Mouse (Mus musculus) liver, embryonic 11.5 days (tissue): ENCODE results near the gene Med16. TPM values are rescaled to one million over a fixed set of nuclear protein-coding genes. Genes with fewer than 3 reads are reported as not detected.

Source experiments
- ATAC-seq: fragments of 200-750 bp; cut with Nextera tagmentation; replicated peaks from 2 replicates; pipeline ENCODE4 v1.8.0; 2017; ENCODE audit warnings: moderate number of reproducible peaks, mild to moderate bottlenecking, moderate TSS enrichment, moderate library complexity; ENCODE audit not compliant: low FRiP score
- DNase-seq: peaks from one replicate; pipeline ENCODE4 v3.0.0-alpha.2; 2017; ENCODE audit warnings: low spot score
- H3K27ac ChIP-seq: fragments of 300-500 bp; sonication (generic); 2 replicates; pipeline ENCODE4 v1.5.1; 2014; ENCODE audit warnings: mild to moderate bottlenecking, low read depth, low read length, control low read depth
- H3K27me3 ChIP-seq: fragments of 300-500 bp; sonication (generic); replicated peaks from 2 replicates; pipeline ENCODE4 v1.6.1; 2014; ENCODE audit warnings: low read length, mixed read lengths; ENCODE audit not compliant: control insufficient read depth, insufficient read depth
- H3K36me3 ChIP-seq: fragments of 300-500 bp; sonication (generic); 2 replicates; pipeline ENCODE4 v1.6.1; 2014; ENCODE audit warnings: mild to moderate bottlenecking, low read length, moderate library complexity, mixed read lengths; ENCODE audit not compliant: control insufficient read depth, insufficient read depth
- H3K4me1 ChIP-seq: fragments of 300-500 bp; sonication (generic); replicated peaks from 2 replicates; pipeline ENCODE4 v1.6.1; 2014; ENCODE audit warnings: low read length, mixed read lengths; ENCODE audit not compliant: control insufficient read depth, insufficient read depth
- H3K4me2 ChIP-seq: fragments of 300-500 bp; sonication (generic); 2 replicates; pipeline ENCODE4 v1.6.1; 2014; ENCODE audit warnings: mild to moderate bottlenecking, control low read depth, moderate library complexity
- H3K4me3 ChIP-seq: fragments of 300-500 bp; sonication (generic); 2 replicates; pipeline ENCODE4 v1.5.1; 2014; ENCODE audit warnings: low read depth, low read length, control low read depth
- H3K9ac ChIP-seq: fragments of 300-500 bp; sonication (generic); 2 replicates; pipeline ENCODE4 v1.6.1; 2014; ENCODE audit warnings: low read depth, low read length, control low read depth
- H3K9me3 ChIP-seq: fragments of 300-500 bp; sonication (generic); 2 replicates; pipeline ENCODE4 v1.6.1; 2016; ENCODE audit warnings: low read length, inconsistent platforms, mixed read lengths; ENCODE audit not compliant: control insufficient read depth
- WGBS: fragments of 180-500 bp; shearing (Covaris S2); extraction: QIAGEN DNeasy Blood & Tissue Kit; methylation state at CpG from one replicate; pipeline ENCODE4 v1.1.7; 2014; 5-methylcytosine and 5-hydroxymethylcytosine counted together
- polyA plus RNA-seq: library from polyadenylated mRNA; unstranded; fragments of >200 nt; fragmentation: Nextera tagmentation; extraction: Ambion mirVana; gene quantifications from 2 replicates; pipeline ENCODE4 v1.2.1, GENCODE M21; 2014

The Med16 gene
- polyA plus RNA-seq, 1 experiment from 2014 or later = 32.6 TPM

- ATAC-seq = no peak
- Histone ChIP-seq H3K36me3 (peaks cover 25% of the 10 kb centered on the region), H3K27ac (peak overlapping the region; percentile 21; the same call in 1 of the 2 replicates)
These were observed 26.3 kb upstream of the Med16 start for GRCm38 (mm10) chr10:79934794-79935569.

DNA sequence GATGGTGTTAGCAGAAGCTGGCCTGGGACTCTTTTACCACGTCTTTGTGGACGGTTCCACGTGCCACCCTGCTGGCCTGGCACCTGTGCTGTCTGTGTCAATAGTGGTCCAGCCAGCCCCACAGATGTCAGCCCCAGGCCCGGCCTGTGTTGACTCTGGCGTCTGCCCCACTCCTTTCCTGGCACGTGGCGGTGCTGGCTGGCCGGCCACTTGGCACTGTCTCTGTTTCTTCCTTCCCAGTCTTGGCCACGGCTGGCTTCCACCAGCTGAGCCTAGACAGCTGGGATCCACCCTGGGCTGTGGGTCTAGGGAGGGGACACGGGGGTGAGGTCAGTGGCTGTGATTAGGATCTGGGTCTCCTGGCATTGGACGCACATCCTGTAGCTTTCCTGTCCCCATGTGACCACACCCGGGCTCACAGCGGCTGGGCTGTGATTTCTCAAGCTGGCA, 25.6 kb upstream of the Med16 start:
- Histone ChIP-seq H3K27ac (no peak overlapping the region), H3K4me2 (no peak overlapping the region), H3K9me3 (no peaks in the 10 kb centered on the region), H3K4me3 (no peak overlapping the region), H3K27me3 (no peaks in the 10 kb centered on the region), H3K4me1 (peaks cover 76% of the 10 kb centered on the region), H3K9ac (no peak overlapping the region), H3K36me3 (peaks cover 25% of the 10 kb centered on the region)
- ATAC-seq (no peak), DNase-seq (no peak)
- WGBS = 74% methylated on average over 13 of the region's 13 CpGs

More at GRCm38 (mm10) chr10:79934794-79935569, 26.3 kb upstream of the Med16 start:
- no peaks in the 10 kb centered on the region for H3K9me3 ChIP-seq
- H3K9ac ChIP-seq = no peak overlapping the region
- H3K27me3 ChIP-seq = no peaks in the 10 kb centered on the region
- H3K4me3 ChIP-seq = no peak overlapping the region
- H3K4me1 ChIP-seq = peaks cover 76% of the 10 kb centered on the region
- WGBS = 90% methylated on average over 16 of the region's 16 CpGs
- DNase-seq = no peak
- H3K4me2 ChIP-seq = no peak overlapping the region

DNA sequence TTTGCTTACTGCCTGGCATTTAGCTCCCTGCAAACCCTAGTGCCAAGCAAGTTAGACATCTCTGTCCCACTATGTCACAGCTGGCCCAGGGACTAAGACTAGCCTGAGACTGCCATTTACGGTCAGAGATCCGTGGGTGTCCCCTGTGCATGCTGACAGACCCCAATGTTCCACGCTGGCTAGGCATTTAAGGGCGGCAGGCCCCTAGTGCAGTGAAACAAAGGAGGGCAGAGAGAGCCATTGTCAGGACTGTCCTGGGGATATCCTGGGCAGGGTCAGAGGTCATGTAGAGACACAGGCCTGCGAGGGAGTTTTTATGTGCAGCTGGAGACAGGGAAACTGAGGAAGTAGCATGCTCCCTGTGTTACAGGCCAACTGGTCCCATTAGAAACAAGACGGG, 25.1 kb upstream of the Med16 start:
- ATAC-seq (no peak), DNase-seq (no peak)
- 79% methylated on average over 6 of the region's 6 CpGs for WGBS
- peaks cover 25% of the 10 kb centered on the region for H3K36me3 ChIP-seq
- H3K4me3 ChIP-seq = no peak overlapping the region
- H3K9ac ChIP-seq = no peak overlapping the region
- H3K9me3 ChIP-seq = no peaks in the 10 kb centered on the region
- no peaks in the 10 kb centered on the region for H3K27me3 ChIP-seq
- H3K4me2 ChIP-seq = no peak overlapping the region
- peaks cover 77% of the 10 kb centered on the region for H3K4me1 ChIP-seq
- H3K27ac ChIP-seq = no peak overlapping the region

DNA sequence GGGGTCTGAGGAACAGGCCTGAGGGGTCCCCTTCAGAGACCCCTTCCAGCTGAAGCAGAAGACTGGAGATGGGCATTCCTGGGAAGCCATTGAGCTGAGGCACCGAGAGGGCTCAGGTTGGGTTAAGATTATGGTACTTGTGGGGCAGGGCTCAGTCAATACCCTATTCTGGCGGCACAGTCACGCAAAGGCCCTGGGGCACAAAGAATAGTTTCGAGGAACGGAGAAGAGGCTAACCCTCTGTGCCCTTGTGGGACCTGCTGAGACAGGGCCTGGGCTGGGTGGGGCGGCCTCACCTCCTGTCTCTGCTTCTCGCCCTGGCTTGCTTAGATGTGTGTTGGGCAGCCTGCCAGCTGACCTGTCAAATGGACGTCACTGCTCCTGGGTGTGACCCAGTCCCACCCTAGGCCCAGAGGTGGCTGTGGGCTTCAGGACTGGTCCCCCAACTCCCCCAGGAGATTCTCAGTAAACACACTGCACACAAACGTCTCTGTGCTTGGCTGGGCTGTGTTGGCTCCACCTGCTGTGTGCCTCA, 24.5 kb upstream of the Med16 start:
- no peak for ATAC-seq
- Histone ChIP-seq H3K36me3 (peaks cover 23% of the 10 kb centered on the region), H3K27ac (0 out of 2 replicates have a peak overlapping the region, but pooled peaks have one; percentile 39)

DNA sequence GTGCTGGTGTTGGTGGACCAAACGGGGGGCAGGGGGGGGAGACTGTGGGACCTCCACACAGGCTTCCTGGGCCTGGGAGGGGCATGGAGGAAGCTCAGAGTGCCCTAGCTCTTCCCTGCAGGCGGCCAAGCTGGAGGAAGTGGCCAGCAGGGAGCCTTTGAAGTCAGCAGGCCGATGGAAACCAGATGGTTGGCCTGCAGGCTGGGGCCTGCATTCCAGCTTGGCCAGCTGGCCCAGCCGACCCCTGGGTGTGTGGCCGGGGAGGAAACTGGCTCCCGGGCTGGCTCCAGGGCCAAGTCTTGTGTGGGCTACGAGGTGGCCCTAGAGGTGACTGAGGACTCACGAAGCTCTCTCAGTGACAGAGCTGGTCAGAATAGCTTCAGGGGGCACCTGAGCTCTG, 24.0 kb upstream of the Med16 start:
- Histone ChIP-seq H3K4me2 (peak overlapping the region; percentile 31), H3K27ac (0 out of 2 replicates have a peak overlapping the region, but pooled peaks have one; percentile 39), H3K9ac (peak overlapping the region; percentile 35; the same call in 1 of the 2 replicates), H3K4me1 (peaks cover 67% of the 10 kb centered on the region), H3K9me3 (no peaks in the 10 kb centered on the region), H3K27me3 (no peaks in the 10 kb centered on the region), H3K4me3 (no peak overlapping the region), H3K36me3 (peaks cover 23% of the 10 kb centered on the region)
- DNase-seq (no peak), ATAC-seq (no peak)
- 50% methylated on average over 8 of the region's 8 CpGs for WGBS

More for the DNA sequence above, 24.5 kb upstream of the Med16 start:
- H3K4me1 ChIP-seq = peaks cover 72% of the 10 kb centered on the region
- H3K9me3 ChIP-seq = no peaks in the 10 kb centered on the region
- DNase-seq = no peak
- H3K9ac ChIP-seq = 0 out of 2 replicates have a peak overlapping the region, but pooled peaks have one; percentile 5
- no peaks in the 10 kb centered on the region for H3K27me3 ChIP-seq
- H3K4me3 ChIP-seq = no peak overlapping the region
- 69% methylated on average over 9 of the region's 9 CpGs for WGBS
- no peak overlapping the region for H3K4me2 ChIP-seq

DNA sequence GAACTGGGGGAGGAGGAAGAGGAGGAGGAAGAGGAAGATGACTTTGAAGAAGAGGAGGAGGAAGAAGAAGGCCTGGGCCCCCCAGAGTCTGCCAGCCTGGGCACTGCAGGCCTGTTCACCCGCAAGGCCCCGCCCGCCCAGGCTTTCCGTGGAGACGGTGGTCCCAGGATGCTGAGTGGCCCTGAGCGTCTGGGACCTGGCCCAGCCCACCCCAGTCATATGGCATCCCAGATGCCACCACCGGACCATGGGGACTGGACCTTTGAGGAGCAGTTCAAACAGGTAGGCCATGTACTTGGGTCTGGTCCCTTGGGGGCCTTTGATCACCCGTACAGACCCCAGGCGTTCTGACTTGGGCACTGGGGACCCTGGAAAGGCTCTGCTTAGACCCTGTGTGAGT, 23.1 kb upstream of the Med16 start:
- Histone ChIP-seq H3K9me3 (no peaks in the 10 kb centered on the region), H3K27me3 (no peaks in the 10 kb centered on the region), H3K4me1 (peaks cover 59% of the 10 kb centered on the region), H3K36me3 (peaks cover 23% of the 10 kb centered on the region), H3K27ac (0 out of 2 replicates have a peak overlapping the region, but pooled peaks have one; percentile 11), H3K4me3 (no peak overlapping the region), H3K9ac (no peak overlapping the region), H3K4me2 (peak overlapping the region; percentile 25; the same call in 1 of the 2 replicates)
- WGBS = 76% methylated on average over 9 of the region's 9 CpGs
- DNase-seq = no peak
- no peak for ATAC-seq

DNA sequence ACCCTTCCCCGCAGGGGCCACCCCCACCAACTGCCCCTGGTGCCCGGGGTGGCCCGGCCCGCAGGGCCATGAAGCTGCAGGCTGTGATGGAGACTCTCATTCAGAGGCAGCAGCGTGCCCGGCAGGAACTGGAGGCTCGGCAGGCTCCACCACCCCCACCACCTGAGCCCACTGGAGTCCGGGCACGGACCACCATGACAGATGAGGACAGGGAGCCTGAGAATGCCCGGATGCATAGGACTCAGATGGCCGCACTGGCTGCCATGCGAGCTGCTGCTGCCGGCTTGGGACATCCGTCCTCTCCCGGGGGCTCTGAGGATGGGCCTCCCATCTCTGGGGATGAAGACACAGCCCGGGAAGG, 22.1 kb upstream of the Med16 start:
- peaks cover 60% of the 10 kb centered on the region for H3K4me1 ChIP-seq
- 90% methylated on average over 16 of the region's 16 CpGs for WGBS

GRCm38 (mm10) chr10:79929967-79930825, 21.5 kb upstream of the Med16 start:
- Histone ChIP-seq H3K4me2 (peak overlapping the region; percentile 98), H3K9ac (no peak overlapping the region), H3K27ac (peak overlapping the region; percentile 97), H3K9me3 (no peaks in the 10 kb centered on the region), H3K4me1 (peaks cover 57% of the 10 kb centered on the region), H3K36me3 (peaks cover 17% of the 10 kb centered on the region), H3K27me3 (no peaks in the 10 kb centered on the region), H3K4me3 (peak overlapping the region; percentile 6; the same call in 1 of the 2 replicates)
- ATAC-seq = no peak
- WGBS = 87% methylated on average over 18 of the region's 18 CpGs
- DNase-seq = no peak

More for the DNA sequence above, 22.1 kb upstream of the Med16 start:
- no peak overlapping the region for H3K27ac ChIP-seq
- peaks cover 20% of the 10 kb centered on the region for H3K36me3 ChIP-seq
- H3K9me3 ChIP-seq = no peaks in the 10 kb centered on the region
- no peak overlapping the region for H3K9ac ChIP-seq
- no peaks in the 10 kb centered on the region for H3K27me3 ChIP-seq
- no peak for DNase-seq
- ATAC-seq = no peak
- 0 out of 2 replicates have a peak overlapping the region, but pooled peaks have one; percentile 5 for H3K4me3 ChIP-seq
- no peak overlapping the region for H3K4me2 ChIP-seq
